Mouse (Mus musculus) olfactory bulb, adult 2 months (tissue): Measurements from ENCODE around the gene H2-T3.

Experiments
- CTCF ChIP-seq: fragments of 200-500 bp; IDR thresholded peaks from 2 replicates; pipeline ENCODE4 v1.5.1; 2012; ENCODE audit warnings: low read depth, mild to moderate bottlenecking, low read length, moderate library complexity; ENCODE audit not compliant: insufficient read depth
- POLR2A ChIP-seq: fragments of 200-500 bp; IDR thresholded peaks from 2 replicates; pipeline ENCODE4 v1.6.1; 2012; ENCODE audit warnings: mild to moderate bottlenecking, low read depth, low read length, moderate library complexity; ENCODE audit not compliant: insufficient read depth

DNA sequence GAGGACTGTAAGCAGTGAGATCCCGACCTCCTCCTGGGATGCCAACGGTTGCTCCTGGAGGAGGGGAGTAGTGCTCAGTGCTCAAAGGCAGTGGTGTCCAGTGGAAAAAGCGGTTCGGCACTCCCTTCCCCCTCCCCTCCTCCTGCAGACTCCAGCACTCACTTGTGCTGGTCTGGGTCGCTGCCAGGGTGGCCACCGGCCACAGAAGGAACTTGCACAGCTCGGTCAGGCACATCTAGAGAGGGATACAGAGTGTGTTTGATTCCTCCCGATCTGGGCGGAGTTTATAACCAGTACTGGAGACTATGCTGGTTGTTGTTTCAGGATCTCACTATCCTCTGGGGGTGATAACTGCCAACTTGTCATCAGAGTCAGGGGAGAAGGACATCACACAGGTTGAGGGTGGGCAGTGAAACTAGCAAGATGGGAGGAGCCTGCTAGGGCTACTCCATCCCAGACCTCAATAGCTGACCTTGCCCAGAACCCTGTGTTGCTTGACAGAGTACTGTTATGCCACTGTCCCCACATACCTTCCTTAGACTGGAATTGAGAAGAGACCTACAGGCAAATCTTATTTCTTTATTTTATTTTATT, 35.2 kb upstream of the H2-T3 start:
- TF ChIP-seq POLR2A (no peak), CTCF (no peak)
